Mouse (Mus musculus): ENCODE results near the gene Atp6v1g1.
A peak's percentile ranks its signal among the peaks of the same experiment; 100 is the strongest.

The Atp6v1g1 gene

DNA sequence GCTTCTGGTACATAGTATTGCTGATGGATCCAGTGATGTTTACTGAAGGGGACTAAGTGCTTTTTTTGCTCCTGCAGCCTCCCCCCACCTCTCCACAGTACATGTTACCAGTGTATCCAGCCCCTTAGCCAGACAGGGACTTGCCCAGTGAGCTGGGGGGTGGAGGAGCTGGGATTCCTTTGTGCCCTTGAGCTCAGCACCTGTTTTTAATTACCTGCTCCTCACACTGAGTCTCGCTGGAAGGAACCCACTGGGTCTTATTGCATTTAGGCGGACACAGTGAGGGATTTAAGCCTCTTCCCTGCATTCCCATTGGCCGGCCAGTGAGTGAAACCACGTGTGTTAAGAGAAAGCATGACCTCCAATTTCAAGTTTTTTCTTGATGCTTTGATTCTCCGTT, 38.0 kb downstream of the Atp6v1g1 start:
- DNase-seq: no peak

GRCm38 (mm10) chr4:63585216-63585615, 40.6 kb downstream of the Atp6v1g1 start:
- DNase-seq: peak in 1 of 2 experiments; percentile 32

- DNase-seq: no peak
Observed at GRCm38 (mm10) chr4:63586240-63586639, 41.7 kb downstream of the Atp6v1g1 start.

DNA sequence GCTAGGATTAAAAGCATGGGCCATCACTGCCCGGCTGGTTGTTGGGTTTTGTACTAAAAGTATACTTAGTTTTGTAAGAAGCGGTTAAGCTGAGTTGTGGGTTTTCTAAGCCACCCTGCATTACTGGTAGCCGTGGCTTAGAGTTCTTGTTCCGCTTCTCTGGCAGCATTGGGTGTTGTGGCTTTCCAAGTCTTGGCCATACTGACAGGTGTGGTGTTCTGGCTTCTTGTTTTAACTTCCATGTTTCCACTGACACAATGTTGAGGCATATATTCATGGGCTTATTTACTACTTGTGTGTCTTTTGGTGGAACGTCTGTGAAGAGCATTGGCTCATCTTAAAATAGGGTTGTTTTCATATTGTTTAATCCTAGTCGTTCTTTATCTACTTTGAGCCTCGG, 45.4 kb downstream of the Atp6v1g1 start:
- DNase-seq: no peak

GRCm38 (mm10) chr4:63590538-63590937, 46.0 kb downstream of the Atp6v1g1 start:
- DNase-seq: no peak

DNA sequence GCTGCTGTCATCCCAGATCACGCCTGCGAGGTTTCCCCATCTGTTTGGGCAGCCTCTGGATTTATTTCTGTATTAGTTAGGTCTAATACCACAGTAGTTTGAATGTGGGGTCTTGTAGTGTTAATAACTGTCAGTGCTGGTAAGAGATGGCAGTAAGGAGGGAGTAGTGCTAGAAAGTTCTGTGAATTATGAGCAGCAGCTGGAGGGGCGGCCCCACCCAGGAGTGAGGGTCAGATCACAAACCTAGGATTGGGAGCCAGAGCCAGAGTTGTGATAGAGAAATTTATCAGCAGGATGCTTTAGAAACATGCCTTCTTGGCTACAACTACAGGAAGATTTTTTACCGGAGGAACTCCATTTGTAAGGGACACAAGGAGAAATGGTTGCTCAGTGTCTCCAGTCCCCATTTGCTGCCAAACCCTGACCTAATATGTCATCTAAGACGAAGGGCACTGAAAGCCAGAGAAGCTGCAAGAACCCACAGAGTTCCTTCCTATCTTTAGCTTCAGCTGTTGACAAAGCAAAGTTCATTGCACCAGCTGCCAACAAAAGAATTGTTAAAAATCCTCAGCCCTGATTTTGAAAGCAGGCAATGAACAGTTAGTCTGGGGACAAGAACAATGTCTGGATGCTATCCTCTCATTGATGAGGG, 50.0 kb downstream of the Atp6v1g1 start:
- no peak for DNase-seq

- DNase-seq: no peak
Observed at GRCm38 (mm10) chr4:63595259-63595658, 50.7 kb downstream of the Atp6v1g1 start.

DNA sequence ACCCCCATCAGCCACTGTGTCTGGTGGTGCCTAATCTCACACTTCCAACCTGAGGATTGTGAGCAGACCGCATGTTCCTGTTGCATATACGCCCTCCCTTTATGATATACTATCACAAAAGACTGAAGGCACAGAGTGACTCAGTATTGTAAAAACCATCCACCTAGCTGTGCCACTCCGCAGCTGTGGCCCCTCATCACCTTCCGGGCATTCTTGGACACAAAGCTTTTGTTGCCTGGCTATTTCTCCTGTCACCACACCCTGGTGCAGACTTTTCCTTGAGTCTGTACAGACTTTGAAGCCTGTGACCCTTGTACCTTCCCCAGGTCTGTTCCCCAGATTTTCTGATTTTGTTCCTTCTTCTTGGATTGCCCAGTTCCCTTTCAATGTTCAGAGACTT, 51.4 kb downstream of the Atp6v1g1 start:
- no peak for DNase-seq

Measured in kidney, postnatal 25 days (tissue).